Mouse (Mus musculus): ENCODE measurements at regions not wholly inside any gene's neighbourhood (a gene's known extent, or its start where the extent isn't known, plus 50 kb on each side); places are given as distances from the start of the nearest gene placed in this dataset.
A peak's percentile ranks its signal among the peaks of the same experiment; 100 is the strongest.

GRCm38 (mm10) chr8:87417466-87417865 is 54.9 kb downstream of the Cbln1 start:
- DNase-seq (ENCODE audit: extremely low spot score, low read depth, low spot score), result no peak

DNA sequence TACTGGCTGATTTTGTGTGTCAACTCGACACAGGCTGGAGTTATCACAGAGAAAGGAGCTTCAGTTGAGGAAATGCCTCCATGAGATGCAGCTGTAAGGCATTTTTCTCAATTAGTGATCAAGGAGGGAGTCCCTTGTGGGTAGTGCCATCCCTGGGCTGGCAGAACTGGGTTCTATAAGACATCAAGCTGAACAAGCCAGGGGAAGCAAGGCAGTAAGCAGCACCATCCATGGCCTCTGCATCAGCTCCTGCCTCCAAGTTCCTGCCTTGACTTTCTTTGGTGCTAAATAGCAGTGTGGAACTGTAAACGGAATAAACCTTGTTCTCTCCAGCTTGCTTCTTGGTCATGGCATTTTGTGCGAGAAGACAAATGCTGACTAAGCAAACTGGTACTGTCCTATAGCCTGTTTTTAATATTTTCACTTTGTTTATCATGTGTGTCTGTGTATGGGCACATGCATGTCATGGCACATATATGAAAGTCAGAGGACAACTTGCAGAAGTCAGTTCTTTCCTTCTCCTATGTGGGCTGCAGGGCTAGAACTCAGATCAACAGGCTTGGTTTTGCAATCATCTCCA is 57.3 kb downstream of the Cbln1 start:
- DNase-seq (ENCODE audit: extremely low spot score, low read depth, low spot score), result no peak

GRCm38 (mm10) chr8:87389016-87389415 is 83.4 kb downstream of the Cbln1 start:
- DNase-seq (ENCODE audit: extremely low spot score, low read depth, low spot score), result no peak

- DNase-seq (ENCODE audit: extremely low spot score, low read depth, low spot score), result no peak
Measured at GRCm38 (mm10) chr8:87383527-87384206, 88.7 kb downstream of the Cbln1 start.

DNA sequence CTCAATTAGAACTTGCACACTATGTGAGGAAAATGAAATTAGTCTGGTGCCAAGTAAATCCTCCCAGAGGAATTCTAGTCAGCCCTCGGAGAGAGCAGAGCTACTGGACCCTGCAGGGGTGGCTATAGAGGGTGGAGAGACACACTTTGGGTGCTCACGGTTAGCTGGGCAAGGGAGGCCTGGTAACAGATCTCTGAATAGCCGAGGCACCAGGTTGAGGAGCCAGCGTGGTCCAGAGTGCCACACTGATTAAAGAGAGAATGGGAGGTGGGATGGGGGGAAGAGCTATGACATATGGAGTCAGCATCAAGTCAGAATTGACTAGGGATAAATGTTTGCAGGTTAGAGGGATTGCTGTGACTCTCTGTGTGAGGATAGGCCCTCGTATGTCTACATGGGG is 90.1 kb downstream of the Cbln1 start:
- DNase-seq (ENCODE audit: extremely low spot score, low read depth, low spot score), result no peak

DNA sequence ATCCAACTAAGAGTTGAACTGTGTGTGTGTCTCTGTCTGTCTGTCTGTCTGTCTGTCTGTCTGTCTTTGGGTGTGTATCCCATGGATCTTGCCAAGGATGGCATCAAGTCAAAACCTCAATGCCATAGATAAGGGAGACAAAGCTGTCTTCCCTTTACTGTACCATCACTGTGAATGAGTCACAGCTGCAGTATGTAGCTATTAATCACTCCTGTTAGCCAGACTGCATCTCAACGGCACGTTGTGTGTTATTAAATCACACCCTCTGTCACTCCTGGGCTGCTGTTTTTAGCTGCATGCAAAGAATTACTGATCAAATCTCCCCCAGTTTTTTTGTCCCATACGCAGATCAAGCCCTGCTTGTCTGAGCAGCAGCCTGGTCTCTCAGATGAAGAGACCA is 91.6 kb downstream of the Cbln1 start:
- DNase-seq (ENCODE audit: extremely low spot score, low read depth, low spot score), result no peak

- DNase-seq (ENCODE audit: extremely low spot score, low read depth, low spot score), result no peak
Measured at GRCm38 (mm10) chr8:87379296-87379695, 93.1 kb downstream of the Cbln1 start.

- peak; percentile 22 for DNase-seq (ENCODE audit: extremely low spot score, low read depth, low spot score)
Measured at GRCm38 (mm10) chr8:87374044-87374443, 98.4 kb downstream of the Cbln1 start.

DNA sequence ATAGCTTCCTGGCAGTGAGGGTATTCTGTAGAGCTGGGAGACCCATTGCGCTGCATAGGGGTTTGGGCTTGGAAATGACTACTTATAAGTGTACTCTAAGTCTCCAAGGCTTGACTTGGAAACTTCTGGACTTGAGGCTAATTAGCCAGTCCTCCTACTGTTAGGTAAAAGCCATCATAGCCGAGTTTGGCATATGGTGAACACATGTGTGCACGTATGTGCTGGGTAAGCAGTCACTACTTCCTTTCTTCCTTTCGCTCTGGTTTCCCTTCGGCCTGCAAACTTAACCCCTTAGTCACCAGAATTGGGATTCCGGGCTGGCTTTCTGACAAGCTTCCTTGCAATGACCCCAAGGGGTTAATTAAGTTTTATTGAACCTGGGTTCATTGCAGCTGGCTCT is 98.9 kb downstream of the Cbln1 start:
- peak; percentile 97 for DNase-seq (ENCODE audit: extremely low spot score, low read depth, low spot score)

DNA sequence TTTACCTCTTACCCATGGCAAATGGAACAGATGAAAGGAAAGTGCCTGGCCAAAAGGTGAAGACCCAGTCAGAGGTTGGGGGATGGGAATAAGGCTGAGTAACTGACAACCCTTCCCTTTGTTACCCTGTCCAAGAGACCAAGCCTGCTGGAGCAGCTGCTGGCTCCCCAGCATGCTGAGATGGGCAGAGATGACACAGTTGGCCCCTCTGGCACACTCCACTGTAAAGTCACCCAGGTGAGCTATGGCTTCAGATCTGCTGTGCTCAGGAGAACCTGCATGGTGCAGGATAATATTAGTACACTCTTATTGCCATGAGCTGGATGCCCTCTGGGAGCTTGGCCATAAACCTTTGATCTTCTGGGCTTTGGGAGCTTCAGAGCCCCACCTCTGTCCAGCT is 100.3 kb downstream of the Cbln1 start:
- DNase-seq (ENCODE audit: extremely low spot score, low read depth, low spot score), result no peak

DNA sequence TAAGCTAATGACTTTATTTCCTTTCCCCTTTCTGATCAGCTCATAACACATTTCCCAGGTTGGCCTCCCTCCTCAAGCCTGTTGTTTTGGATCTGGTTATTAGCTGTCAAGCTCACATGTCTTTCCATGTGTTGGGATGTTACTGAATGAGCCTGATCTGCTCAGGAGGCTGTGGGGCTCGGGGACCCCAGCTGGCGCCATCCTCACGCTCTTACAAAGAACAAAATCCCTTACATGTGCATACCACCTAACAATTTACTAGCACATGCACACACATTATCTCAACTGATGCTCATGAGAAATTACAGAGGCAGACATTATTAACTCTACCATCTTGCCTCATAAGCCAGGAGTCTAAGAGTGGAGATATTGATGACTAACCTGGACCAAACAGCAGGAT is 102.2 kb downstream of the Cbln1 start:
- DNase-seq (ENCODE audit: extremely low spot score, low read depth, low spot score), result no peak

GRCm38 (mm10) chr8:87350471-87350870 is 121.9 kb downstream of the Cbln1 start:
- DNase-seq (ENCODE audit: extremely low spot score, low read depth, low spot score), result no peak

GRCm38 (mm10) chr8:87349781-87350181 is 122.6 kb downstream of the Cbln1 start:
- peak; percentile 10 for DNase-seq (ENCODE audit: extremely low spot score, low read depth, low spot score)

- no peak for DNase-seq (ENCODE audit: extremely low spot score, low read depth, low spot score)
Measured at GRCm38 (mm10) chr8:87329371-87329770, 143.0 kb downstream of the Cbln1 start.

DNA sequence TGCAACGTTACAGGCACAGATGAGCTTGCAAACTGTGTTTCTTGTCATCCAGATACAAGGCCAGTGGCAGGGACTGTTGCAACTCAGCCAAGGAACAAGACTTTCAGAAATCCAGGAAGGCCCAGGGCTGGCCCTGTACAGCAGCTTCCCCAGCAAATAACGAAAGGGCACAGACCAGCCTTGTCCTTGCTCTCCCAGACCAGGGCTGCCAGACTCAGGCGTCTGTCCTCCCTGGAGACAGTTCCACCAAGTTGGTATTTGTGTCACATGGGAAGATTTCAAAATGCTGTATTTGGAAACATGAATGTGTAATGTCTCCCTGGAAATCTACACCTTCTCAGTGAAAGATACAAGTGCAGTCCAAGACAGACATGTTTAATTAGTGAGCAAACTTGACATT is 157.8 kb downstream of the Cbln1 start:
- DNase-seq (ENCODE audit: extremely low spot score, low read depth, low spot score), result no peak

DNA sequence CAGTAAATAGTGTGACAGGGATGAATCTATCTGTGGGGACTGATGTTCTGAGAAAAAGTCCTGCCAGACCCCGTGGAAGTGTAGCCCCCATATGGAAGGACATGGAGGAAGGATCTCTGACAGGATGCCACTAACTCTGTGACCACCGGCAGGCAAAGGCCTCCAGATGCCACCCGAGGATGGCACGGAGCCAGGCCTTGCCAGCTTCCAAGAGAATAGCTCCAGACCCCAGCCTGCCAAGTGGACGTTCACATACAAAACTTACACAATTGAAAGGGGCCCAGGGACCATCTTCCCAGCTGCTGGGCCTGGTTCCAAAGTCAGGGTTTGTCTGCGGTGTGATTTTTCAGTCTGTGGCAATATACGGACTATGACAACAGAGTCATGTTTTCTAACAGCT is 161.1 kb downstream of the Cbln1 start:
- no peak for DNase-seq (ENCODE audit: extremely low spot score, low read depth, low spot score)

GRCm38 (mm10) chr8:87308311-87308710 is 164.1 kb downstream of the Cbln1 start:
- no peak for DNase-seq (ENCODE audit: extremely low spot score, low read depth, low spot score)

DNA sequence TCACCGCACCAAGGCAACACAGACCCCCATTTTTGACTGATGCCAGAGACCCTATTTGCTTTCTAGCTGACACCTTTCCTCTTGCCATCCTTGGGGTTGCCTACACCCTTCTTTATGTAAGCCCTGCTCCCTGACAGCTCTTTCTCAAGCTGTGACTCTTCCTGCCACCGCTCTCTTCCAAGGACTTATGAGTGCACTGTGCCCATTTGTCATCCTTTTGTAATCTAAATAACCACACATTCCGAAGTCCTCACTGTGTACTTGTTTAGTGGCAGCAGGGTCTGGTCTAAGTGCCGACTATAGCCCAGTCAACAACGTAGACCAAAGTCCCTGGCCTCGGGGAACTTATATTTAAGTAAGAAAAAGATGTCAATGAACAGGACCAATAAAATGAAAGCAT is 167.4 kb downstream of the Cbln1 start:
- no peak for DNase-seq (ENCODE audit: extremely low spot score, low read depth, low spot score)

- DNase-seq (ENCODE audit: extremely low spot score, low read depth, low spot score), result no peak
Measured at GRCm38 (mm10) chr8:87303522-87303921, 168.9 kb downstream of the Cbln1 start.

GRCm38 (mm10) chr8:87297761-87298160 is 174.6 kb downstream of the Cbln1 start:
- DNase-seq (ENCODE audit: extremely low spot score, low read depth, low spot score), result no peak

DNA sequence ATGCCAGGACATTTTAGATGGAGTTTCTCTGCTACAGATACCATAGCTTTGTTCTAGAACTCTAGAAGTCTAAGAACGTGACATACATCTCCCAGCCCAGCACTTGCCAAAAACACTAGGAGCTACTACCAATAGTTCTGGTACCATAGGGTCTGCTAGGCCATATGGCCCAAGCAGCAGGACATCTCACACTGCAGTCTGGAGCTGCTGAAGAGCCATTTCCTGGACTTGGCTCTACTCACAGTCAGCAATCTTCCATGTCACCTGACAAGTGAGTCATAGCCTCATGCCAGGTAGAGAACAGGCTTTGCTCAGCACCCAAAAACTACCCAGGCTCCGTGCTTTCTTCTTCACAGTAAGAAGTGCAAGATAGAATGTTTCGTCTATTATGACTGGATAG is 175.1 kb downstream of the Cbln1 start:
- no peak for DNase-seq (ENCODE audit: extremely low spot score, low read depth, low spot score)

GRCm38 (mm10) chr8:87286059-87286458 is 186.3 kb downstream of the Cbln1 start:
- DNase-seq (ENCODE audit: extremely low spot score, low read depth, low spot score), result no peak

- DNase-seq (ENCODE audit: extremely low spot score, low read depth, low spot score), result no peak
Measured at GRCm38 (mm10) chr8:87284356-87284755, 188.1 kb downstream of the Cbln1 start.
